Mouse (Mus musculus): Measurements from ENCODE around the gene Tns1.

The Tns1 gene

DNA sequence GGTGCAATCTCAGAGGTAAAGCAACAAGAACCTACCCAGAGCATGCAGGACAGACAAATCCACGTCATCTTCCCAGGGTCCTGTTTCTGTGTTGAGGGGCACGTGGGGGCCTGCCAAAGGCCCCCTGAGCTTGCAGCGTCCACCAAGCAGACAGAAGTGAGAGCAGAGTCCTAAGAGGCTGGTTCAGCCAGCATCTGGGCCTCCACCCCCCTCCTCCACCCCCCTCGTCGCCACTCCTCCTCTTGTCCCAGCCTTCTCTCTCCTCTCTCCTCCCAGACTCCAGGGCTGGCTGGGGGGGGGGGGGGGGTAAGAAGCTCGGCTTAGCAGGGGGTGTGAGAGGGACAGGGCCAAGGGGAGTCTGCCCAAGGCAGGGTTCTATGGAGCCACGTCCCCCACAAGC, 33.1 kb downstream of the Tns1 start:
- no peak for DNase-seq (ENCODE audit: low spot score in 2 of 2)

DNA sequence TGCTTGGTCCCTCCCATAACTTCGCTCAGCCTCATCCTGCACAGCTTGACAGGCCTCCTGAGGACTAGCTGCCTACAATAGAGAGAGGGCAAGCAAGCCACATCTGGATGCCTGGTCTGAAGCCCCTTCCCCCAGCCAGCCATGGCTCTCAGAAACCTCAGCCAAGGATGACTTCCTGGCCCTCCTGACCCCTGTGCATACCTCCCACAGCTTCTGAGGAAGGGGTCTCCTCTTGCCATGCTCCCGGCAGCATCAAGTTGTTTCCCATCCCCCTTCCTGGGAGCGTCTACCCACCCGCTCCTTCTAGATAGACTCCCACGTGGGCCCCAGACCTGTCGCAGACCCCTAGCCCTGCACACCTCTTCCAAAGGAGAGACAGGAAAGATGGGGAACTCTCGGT, 33.9 kb downstream of the Tns1 start:
- no peak for DNase-seq (ENCODE audit: low spot score in 2 of 2)

DNA sequence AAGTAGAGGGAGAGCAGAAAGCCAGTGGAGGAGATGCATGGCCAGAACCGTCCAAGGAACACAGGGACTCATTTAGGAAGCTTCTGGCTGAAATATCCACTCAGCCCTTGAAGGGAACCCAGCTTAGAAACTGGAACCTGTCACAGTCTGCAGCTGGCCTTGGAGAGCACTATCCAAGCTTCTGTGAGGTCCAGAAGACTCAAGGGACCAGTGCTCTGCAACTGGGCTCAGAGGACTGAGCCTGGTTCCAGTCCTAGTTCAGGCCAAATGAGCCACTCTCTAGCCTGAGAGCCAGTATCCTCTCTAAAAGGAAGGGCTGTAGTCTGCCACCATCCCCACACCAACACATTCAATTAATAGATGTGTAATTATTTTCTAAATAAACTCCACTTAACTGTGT, 35.7 kb downstream of the Tns1 start:
- DNase-seq (ENCODE audit: low spot score in 2 of 2), result no peak

DNA sequence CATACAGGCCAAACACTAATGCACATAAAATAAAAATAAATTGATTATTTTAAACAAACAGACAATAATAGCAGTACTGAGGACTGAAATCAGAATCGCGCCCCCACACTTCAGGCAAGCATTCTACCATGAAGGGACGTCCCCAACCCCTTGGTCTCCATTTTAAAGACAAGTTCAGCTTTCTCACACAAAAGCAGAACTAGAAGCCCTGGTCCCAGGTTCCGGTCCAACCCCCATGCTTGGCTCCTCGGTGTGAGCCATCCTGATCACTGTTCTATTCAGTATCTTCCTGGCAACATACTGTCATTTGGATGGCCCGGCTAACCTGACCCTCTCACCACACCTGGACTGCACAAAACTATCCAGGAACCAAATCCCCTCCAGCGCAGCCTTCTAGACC, 38.7 kb downstream of the Tns1 start:
- DNase-seq (ENCODE audit: low spot score in 2 of 2), result no peak

DNA sequence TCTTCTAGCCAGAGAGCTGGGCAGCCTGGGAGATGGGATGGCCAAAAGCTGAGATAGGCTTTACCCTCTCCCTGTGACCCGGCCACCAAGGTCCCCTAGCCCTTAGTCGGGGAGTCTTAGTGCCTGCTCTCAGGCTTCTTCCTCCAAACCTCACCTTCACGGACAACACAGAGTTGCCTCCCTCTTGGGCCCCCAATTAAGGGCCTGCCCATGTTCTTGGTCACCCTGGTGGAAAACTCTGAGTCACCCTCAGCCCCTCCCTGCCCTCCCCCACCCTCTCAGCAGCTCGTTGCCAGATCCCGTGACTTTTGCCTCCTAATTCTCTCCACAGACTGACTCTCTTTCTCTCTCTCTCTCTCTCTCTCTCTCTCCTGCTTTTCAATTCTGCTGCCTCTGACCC, 39.5 kb downstream of the Tns1 start:
- DNase-seq (ENCODE audit: low spot score in 2 of 2), result no peak

DNA sequence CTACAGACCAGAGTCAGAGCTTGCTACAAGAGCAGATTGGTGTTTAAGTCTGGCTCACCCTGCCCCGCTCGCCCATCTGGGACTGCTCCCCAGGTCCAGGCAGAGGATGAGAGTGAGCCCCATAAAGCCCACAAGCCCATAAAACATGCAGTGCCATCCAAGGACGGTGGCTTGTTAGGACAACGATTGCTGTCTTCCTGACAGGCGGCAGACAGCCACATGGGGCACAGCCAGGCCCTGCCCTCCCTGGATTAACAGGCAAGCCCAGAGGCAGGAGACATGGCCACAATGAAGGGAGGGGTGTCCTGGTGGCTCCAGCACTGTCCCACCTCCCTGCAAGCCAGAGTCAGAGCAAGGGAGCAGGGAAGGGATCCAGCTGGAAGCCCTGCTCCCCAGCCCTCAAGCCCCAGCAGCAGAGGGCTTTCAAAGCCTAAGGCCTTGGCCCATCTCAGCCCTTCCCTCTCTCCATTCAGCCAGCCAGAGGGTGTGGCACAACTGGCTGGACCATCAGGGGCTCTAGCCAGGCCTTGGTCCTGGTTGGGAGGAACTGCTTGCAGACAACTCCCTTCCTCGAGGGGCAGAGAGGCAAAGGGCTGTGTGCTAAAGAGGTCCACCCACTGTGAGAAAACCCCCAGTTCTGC, 40.1 kb downstream of the Tns1 start:
- DNase-seq (ENCODE audit: low spot score in 2 of 2), result no peak

DNA sequence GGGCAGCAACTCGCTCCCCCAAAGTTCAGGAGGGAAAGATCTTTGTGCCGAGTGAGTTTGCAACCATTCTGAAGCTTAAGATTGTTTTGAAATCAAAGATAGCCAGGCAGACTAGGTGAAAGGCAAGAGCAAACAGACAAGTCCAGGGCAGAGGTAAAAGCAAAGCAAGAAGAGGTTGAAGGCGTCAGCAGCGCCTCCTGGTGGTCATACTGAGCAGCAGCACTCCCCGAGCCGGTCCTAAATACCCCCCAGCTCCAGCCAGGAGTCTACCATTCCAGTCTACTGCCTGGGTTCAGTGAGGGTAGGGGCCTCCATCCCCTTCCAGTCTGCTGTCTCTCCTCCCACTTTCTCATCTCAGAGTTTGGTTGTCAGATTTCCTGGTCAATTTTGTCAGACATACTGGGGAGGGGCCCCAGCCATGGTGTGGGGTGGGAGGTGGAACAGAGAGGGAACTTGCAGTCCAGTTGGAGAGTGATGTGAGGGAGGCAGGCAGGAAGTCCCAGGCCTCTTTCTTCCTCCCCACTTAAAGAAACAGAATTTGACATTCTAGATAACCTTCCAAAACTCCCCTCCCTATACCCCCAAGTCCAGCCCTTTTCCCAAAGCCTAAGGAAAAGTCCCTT, 41.3 kb downstream of the Tns1 start:
- DNase-seq (ENCODE audit: low spot score in 2 of 2), result peak in 1 of 2 experiments; percentile 46

DNA sequence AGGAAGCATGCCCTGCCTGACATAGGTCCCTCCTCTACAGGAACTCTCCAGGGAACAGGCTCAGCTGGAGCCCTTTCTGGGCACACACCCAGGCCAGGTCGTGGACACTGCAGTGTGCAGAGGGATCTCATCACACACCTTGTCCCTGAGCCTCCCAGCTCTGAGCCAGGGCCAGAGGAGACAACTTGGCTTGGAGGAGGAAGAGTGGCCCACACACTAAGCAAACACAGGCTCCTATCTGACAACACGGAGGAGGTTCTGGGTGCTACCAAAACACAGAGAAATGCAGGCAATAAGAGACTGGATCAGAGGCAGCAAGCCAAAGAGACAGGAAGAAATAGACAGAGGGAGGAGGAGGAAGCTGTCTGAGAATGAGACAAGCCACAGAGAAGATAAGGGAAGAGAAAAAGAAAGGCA, 42.7 kb downstream of the Tns1 start:
- DNase-seq (ENCODE audit: low spot score in 2 of 2), result no peak

DNA sequence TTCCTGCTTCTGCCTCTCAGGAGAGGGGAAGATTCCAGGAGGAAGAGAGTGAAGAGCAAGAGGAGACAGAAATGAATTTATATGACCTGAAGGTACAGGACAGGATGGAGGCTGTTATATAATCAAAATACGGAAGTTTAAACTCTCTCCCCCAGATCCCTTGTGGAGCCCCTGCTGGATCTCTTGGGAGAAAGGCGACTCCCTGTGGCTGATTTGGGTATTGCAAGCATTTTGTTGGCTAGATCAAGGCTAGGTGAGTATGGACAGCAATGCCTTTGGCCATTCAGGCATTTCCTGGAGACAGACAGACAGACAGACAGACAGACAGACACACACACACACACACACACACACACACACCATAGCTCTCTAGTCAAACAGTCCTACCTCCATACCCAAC, 46.9 kb downstream of the Tns1 start:
- DNase-seq (ENCODE audit: low spot score in 2 of 2), result peak; percentile 30 to 68

DNA sequence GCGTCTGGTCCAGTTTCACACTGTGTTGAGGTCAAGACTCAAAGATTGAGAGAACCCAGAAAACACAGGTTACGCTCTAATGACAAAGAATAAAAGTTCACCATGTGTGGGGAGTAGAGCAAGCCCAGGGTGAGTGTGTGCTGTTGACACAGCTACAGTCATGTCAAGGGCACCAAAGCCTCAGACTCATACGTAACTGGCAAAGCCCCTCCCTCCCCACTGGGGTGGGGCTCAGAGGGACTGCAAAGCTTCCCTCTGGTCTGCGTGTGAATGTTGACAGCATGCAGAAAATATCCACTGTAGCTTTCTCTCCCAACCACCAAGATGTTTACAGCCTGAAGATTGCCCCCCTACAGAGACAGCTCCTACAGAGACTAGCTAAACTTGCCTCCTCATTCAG, 48.0 kb downstream of the Tns1 start:
- DNase-seq (ENCODE audit: low spot score in 2 of 2), result no peak

DNA sequence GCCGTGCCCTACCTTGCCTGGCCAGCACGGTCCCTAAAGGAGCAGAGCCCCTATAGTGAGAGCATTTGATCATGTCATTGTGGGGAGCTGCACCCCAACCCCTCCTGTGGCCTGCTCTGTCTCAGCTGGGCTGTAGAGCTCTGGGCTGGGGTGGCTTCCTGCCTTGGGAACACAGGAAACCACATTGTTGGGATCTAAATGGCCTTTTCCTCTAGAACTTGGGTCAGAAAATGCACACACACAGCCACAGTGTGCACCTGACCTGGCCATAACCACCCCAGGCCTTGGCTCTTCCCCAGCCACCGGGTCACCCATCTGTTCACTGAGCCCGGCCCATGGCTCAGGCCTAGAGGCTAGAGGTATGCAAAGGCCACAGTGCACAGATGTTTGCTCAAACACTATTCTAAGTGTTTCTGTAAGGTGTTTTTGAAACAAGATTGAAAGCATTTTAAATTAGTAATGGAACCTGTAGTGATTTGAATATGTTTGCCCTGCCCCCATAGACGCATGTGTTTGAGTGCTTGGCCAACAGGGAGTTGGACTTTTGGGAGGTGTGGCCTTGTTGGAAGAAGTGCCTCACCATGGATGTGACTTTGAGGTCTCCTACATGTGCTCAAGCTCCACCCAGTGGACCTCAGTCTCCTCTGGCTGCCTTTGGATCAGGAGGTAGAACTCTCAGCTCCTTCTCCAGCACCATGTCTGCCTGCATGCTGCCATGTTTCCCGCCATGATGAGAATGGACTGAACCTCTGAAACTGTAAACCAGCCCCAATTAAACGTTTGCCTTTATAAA, 49.4 kb downstream of the Tns1 start:
- no peak for DNase-seq (ENCODE audit: low spot score in 2 of 2)

DNA sequence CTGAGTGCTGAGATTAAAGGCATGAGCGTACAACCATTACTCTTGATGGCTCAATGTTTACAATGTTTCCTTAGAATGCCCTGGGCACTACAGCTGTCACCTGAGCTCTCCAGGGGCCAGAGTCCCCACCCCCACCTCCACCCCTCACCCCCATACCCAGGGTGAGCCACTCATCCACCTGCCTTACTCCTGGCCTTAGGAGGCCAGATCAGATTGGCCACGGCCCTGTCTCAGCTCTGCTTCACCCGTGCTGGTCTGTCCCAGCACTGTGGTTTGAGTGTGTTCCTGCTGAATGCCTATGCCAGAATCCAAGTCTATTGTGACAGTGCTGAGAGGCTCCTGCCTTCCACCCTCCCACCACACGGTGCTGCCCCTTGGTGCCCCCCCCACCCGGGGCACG, 50.5 kb downstream of the Tns1 start:
- no peak for DNase-seq (ENCODE audit: low spot score in 2 of 2)

DNA sequence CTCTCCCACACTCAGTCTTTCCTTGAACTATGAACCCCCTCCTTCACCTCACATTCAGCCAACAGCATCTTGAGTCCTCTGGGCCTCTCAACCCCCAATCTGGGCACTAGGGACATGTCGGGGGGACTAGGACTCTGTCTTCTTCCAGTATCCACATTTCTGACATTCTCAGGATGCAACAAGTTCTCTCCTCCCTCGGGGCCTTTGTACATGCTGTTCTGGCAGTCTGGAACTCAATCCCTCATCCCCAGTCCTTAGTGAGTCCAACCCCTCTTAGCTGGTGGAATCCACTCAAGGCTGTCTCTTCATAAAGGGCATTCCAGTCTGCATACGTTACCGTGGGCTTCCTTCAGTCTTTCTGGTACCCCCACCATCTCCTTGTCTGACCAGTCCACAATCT, 53.5 kb downstream of the Tns1 start:
- no peak for DNase-seq (ENCODE audit: low spot score in 2 of 2)

DNA sequence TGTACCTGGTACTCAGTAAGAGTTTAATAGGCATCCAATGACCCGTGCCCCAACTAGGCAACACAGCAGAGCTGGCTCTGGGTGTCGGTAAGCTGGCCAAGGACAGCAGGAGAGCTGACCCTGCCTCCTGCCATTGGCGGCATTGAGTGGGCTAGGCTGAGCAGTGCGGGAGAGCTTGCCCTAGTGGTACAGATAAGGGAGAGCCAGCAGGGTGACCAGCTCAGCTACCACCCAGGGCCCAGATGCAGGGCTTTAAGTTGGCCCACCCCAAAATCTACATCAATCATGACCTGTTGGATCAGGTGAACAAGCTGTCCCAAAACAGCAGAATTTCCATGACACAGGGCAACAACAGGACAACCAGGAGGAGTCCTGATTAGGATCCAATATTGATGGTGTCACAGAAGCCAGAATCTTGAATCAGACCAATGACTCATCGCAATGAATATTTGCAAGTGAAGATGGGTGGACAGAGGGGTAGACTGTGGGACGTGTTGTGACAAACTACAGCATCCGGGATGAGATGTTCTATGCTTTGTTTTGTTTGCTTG, 54.2 kb downstream of the Tns1 start:
- no peak for DNase-seq (ENCODE audit: low spot score in 2 of 2)

DNA sequence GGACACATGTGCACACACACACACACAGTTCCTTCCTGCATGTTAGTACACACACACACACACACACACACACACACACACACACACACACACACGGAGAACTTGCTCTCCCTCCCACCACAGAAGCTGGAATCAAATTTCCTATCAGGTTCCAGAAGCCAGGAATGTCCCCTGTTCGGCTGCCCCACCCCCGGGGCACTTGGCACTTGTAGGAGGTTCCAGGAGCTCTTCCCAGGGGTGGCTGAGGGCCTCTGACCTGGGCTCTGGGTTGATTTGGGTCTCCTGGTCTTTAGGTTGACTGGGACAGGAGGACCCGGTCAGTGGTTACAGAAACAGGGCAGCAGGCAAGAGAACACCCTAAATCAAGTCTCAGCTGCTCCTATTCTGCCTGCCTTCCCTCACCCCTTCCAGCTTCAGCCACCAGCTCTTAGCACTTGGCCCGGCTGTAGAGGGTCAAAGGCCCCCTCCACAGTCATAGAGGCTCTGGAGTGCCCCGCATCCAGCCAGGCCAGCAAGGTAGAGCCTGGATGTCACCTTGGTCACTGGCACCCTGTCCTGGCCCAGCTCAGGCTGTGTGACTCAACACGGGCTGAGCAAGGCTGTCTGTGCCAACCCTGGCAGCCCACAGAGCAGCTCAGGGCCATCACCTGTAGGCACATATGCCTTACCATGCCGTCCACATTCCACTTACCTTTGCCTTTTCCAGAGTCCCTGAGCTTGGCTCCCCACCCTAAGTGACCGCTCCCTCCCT, 55.0 kb downstream of the Tns1 start:
- DNase-seq (ENCODE audit: low spot score in 2 of 2), result no peak

DNA sequence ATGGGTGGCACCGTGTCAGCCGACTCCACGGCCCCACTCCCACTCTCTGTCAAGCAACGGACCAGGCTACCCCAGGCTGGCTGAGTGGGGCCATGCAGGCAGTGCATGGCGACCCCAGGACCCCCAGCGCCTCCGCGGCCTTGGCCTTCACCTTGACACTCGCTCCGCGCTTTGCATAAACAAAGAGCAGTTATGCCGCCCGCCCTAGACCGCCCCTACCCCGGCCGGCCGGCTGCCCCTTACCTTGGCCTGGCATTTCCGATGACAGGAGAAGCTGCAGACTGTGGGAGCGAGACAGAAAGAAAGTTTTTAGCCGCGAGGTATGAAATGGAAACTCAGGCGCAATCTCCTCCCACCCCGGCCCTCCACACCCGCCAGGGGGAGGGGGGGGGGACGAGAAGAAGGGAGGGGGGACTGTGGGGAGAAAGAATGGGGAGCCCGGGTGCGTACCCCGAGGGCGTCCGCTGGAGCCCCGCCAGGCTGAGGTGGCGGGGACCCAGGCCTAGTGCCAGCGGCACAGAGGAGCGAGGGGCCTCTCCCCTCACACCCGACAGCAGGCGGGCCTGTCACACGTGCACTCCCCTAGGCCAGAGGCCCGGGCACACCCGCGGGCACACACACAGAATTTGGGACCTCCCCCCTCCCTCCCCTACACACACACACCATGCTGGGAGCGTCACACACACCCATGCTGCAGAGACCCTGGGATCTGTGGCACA, 55.7 kb downstream of the Tns1 start:
- no peak for DNase-seq (ENCODE audit: low spot score in 2 of 2)

DNA sequence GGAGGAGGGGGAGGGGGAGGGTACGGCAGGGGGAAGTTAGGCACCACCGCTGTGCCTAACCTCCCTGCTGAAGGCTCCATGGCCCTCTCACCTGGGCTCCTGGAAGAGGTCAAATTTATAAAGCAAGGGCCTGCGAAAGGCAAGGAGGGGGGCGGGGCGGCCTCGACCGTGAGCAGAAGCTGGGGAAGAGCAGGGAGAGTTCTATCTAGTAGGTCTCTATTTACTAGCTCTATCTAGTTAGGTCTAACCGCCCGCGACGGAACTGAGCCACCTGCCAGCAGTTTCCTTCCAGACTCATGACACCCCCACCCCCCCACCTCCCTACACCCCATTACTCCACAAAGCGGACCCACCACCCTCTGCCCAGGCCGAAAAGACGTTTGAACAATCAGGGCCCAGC, 56.4 kb downstream of the Tns1 start:
- DNase-seq (ENCODE audit: low spot score in 2 of 2), result no peak

DNA sequence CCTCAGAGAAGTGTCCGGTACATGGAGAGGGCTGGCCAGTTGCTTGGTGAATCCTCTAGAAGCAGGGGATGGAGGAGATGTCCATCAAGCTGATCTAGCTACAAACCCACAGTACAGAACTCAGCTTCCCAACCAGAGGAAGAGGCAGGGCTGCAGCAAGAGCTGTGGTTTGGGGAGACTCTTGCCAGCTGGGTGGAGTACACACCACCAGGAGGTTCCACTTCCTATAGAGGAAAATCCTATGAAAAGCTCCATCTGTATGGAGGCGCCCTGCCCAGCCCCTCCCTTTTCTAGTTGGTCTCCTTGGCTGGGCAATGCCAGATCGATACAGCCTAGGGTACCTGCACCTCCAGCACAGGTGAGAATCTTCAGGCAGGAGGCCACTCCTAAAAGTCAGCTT, 57.7 kb downstream of the Tns1 start:
- DNase-seq (ENCODE audit: low spot score in 2 of 2), result no peak

DNA sequence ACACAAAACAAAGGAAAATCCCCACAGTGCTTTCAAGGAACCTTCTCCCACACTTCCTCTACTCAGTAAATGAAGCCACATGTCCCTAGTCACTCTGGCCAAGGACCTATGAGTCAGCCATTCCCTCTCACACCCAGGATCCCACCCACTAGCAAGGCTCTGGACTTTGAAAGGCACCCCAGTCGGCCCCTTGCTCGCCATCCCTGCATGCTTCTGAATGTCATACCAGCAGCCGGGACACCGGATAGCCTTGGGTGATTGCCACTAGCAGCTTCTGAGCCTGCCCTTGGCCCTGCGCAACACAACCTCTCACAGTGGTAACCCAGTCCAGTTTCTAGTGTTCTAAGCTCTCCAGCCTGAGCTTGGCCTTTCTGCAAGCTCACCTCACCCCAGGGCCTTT, 58.2 kb downstream of the Tns1 start:
- DNase-seq (ENCODE audit: low spot score in 2 of 2), result no peak

DNA sequence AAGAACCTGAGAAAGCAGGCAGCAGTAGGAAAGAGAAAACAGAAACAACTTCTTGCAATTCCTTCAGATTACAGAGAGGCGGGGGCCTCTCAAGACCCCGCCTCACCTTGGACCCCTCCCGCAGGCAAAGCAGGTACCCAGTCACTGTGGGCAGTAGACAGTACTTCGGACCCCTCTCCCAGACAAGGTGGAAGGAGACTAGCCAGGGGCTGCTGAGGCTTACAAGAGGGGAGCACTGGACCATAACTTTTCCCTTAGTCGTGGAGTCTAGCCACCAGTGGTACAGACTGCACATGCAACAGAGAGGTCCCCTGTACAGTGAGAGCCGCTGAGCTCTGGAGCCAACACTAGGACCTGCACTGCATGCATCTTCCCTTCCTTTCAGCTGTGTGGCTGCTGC, 64.2 kb downstream of the Tns1 start:
- no peak for DNase-seq (ENCODE audit: low spot score in 2 of 2)

DNA sequence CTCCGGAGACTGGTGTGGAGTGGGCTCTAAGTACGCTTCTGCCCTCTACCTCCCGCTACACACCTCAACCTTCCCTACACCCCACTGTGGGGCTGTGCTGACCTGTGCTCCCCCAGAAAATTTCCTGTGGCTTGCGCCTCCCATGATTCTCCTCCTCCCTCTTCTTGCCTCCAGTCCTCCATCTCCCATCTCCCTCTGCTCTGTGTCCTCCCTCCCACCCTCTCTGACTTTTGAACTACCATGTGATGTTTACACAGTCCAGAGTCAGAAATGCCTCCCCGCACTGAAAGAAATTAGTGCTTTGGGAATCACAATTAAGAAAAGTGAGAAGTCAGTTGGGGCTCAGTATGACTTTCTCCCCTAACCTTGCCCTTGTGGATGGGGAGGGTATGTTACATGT, 64.7 kb downstream of the Tns1 start:
- no peak for DNase-seq (ENCODE audit: low spot score in 2 of 2)

DNA sequence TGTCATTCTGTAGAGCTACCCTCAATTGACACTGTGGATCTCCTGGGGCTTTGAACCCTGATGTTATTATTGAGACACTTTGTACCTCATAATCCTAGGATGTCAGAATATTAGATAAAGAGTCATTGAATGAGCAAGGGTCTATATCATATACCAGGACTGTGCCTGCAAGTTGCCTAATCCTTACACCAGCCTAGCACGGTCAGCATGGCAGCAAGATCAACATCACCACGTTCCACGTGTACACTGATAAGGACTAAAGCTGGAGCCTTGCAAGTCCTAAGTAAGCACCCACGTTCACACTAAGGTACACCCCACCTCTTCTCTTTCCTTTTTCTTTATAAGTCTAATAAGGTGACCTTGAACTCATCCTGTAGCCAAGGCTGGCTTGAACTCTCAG, 65.5 kb downstream of the Tns1 start:
- no peak for DNase-seq (ENCODE audit: low spot score in 2 of 2)
